Mouse (Mus musculus): ENCODE data around the gene Slc46a1.

Gene Slc46a1

GRCm38 (mm10) chr11:78502909-78503650 is 37.6 kb downstream of the Slc46a1 start, which contains the start of gene Sebox:
TSS of gene Sebox (plus strand) at chr11:78503447.
- in situ Hi-C loops (cut with MboI, MseI), result loop anchor here (10.0 kb wide), 1 partner anchor 1462 kb away; the partner anchor contains the start of gene Utp6

- in situ Hi-C loops (cut with MboI, MseI), result loop anchor here (10.0 kb wide), 1 partner anchor 1459 kb away; the partner anchor contains the start of gene Utp6
Observed at GRCm38 (mm10) chr11:78505430-78505829, 39.9 kb downstream of the Slc46a1 start.

- in situ Hi-C loops (cut with MboI, MseI), result loop anchor here (10.0 kb wide), 1 partner anchor 1456 kb away; the partner anchor contains the start of gene Utp6
Observed at GRCm38 (mm10) chr11:78509148-78509547, 43.7 kb downstream of the Slc46a1 start.

GRCm38 (mm10) chr11:78512025-78512957 is 46.8 kb downstream of the Slc46a1 start, which contains the start of the genes Tmem199 and Poldip2:
TSS of gene Tmem199 (minus strand) at chr11:78512172.
TSS of gene Poldip2 (plus strand) at chr11:78512193.
- in situ Hi-C loops (cut with MboI, MseI), result no loop called here

GRCm38 (mm10) chr11:78513106-78513790 is 47.8 kb downstream of the Slc46a1 start:
- in situ Hi-C loops (cut with MboI, MseI), result no loop called here

- in situ Hi-C loops (cut with MboI, MseI), result no loop called here
Observed at GRCm38 (mm10) chr11:78515549-78516325, 50.2 kb downstream of the Slc46a1 start.

- in situ Hi-C loops (cut with MboI, MseI), result no loop called here
Observed at GRCm38 (mm10) chr11:78518931-78519330, 53.4 kb downstream of the Slc46a1 start.
